Mouse (Mus musculus): Measurements from ENCODE around the gene Prkaca.
"Not testable (repeated sequence)": the region's sequence is repeated elsewhere in the genome, so short reads cannot be mapped to it uniquely, and the experiment has no call there.

Gene Prkaca

GRCm38 (mm10) chr8:84001281-84002000 is 28.6 kb downstream of the Prkaca start, which contains the start of gene 1700067K01Rik:
Gene 1700067K01Rik (plus strand): TSS chr8:84001502.
- in situ Hi-C loops (cut with MboI, MseI) = no loop called here

GRCm38 (mm10) chr8:84002957-84003611 is 30.3 kb downstream of the Prkaca start:
- in situ Hi-C loops (cut with MboI, MseI) = no loop called here

- in situ Hi-C loops (cut with MboI, MseI) = no loop called here
These were observed 30.9 kb downstream of the Prkaca start for GRCm38 (mm10) chr8:84003612-84004246.

GRCm38 (mm10) chr8:84004533-84005201 is 31.9 kb downstream of the Prkaca start:
- in situ Hi-C loops (cut with MboI, MseI) = no loop called here

GRCm38 (mm10) chr8:84005502-84005901 is 32.7 kb downstream of the Prkaca start:
- in situ Hi-C loops (cut with MboI, MseI) = not testable (repeated sequence)

GRCm38 (mm10) chr8:84008362-84008761 is 35.6 kb downstream of the Prkaca start:
- in situ Hi-C loops (cut with MboI, MseI) = no loop called here

- in situ Hi-C loops (cut with MboI, MseI) = no loop called here
These were observed 37.1 kb downstream of the Prkaca start for GRCm38 (mm10) chr8:84009876-84010275.

- in situ Hi-C loops (cut with MboI, MseI) = no loop called here
These were observed 38.1 kb downstream of the Prkaca start for GRCm38 (mm10) chr8:84010625-84011611.

GRCm38 (mm10) chr8:84011705-84012498 is 39.1 kb downstream of the Prkaca start, which contains the start of gene 2210011C24Rik:
Gene 2210011C24Rik (minus strand): TSS chr8:84012171.
- in situ Hi-C loops (cut with MboI, MseI) = no loop called here

- in situ Hi-C loops (cut with MboI, MseI) = no loop called here
These were observed 39.8 kb downstream of the Prkaca start for GRCm38 (mm10) chr8:84012499-84013165.

GRCm38 (mm10) chr8:84015833-84016232 is 43.0 kb downstream of the Prkaca start:
- in situ Hi-C loops (cut with MboI, MseI) = no loop called here

- in situ Hi-C loops (cut with MboI, MseI) = loop anchor here (10.0 kb wide), 1 partner anchor 345 kb away; no protein-coding TSS in a partner anchor
These were observed 46.9 kb downstream of the Prkaca start for GRCm38 (mm10) chr8:84019738-84020137.

GRCm38 (mm10) chr8:84021096-84021495 is 48.3 kb downstream of the Prkaca start, which contains the start of gene Palm3:
Gene Palm3 (plus strand): TSS chr8:84021471.
- in situ Hi-C loops (cut with MboI, MseI) = loop anchor here (10.0 kb wide), 1 partner anchor 344 kb away; no protein-coding TSS in a partner anchor

GRCm38 (mm10) chr8:84021569-84021968 is 48.8 kb downstream of the Prkaca start:
- in situ Hi-C loops (cut with MboI, MseI) = loop anchor here (10.0 kb wide), 1 partner anchor 343 kb away; no protein-coding TSS in a partner anchor

- in situ Hi-C loops (cut with MboI, MseI) = loop anchor here (10.0 kb wide), 1 partner anchor 342 kb away; no protein-coding TSS in a partner anchor
These were observed 50.3 kb downstream of the Prkaca start for GRCm38 (mm10) chr8:84023085-84023484.

GRCm38 (mm10) chr8:84023631-84024030 is 50.8 kb downstream of the Prkaca start:
- in situ Hi-C loops (cut with MboI, MseI) = loop anchor here (10.0 kb wide), 1 partner anchor 341 kb away; no protein-coding TSS in a partner anchor

- in situ Hi-C loops (cut with MboI, MseI) = loop anchor here (10.0 kb wide), 1 partner anchor 341 kb away; no protein-coding TSS in a partner anchor
These were observed 51.4 kb downstream of the Prkaca start for GRCm38 (mm10) chr8:84024171-84024570.

GRCm38 (mm10) chr8:84025863-84026262 is 53.1 kb downstream of the Prkaca start:
- in situ Hi-C loops (cut with MboI, MseI) = loop anchor here (10.0 kb wide), 1 partner anchor 339 kb away; no protein-coding TSS in a partner anchor

- in situ Hi-C loops (cut with MboI, MseI) = loop anchor here (10.0 kb wide), 1 partner anchor 337 kb away; no protein-coding TSS in a partner anchor
These were observed 54.7 kb downstream of the Prkaca start for GRCm38 (mm10) chr8:84027449-84027848.

All from regulatory T cell (primary cell).